Mouse (Mus musculus): Measurements from ENCODE around the gene Gatc. TPM values are rescaled to one million over a fixed set of nuclear protein-coding genes. Genes with fewer than 3 reads are reported as not detected.

Gatc gene
- total RNA-seq, 1 experiment, result 3.1 TPM

GRCm38 (mm10) chr5:115330955-115331354 lies 10.0 kb downstream of the Gatc start:
- Histone ChIP-seq H3K27ac (ENCODE audit: insufficient read depth, low read depth, low read length, poor library complexity, severe bottlenecking) (no peak overlapping the region), H3K4me3 (ENCODE audit: insufficient read depth in 1 of 2, low read depth in 1 of 2, low read length in 2 of 2, poor library complexity in 1 of 2, severe bottlenecking in 1 of 2) (no peak overlapping the region), H3K9ac (ENCODE audit: insufficient read depth, low read depth, low read length, poor library complexity, severe bottlenecking) (no peak overlapping the region), H3K4me1 (ENCODE audit: control insufficient read depth in 2 of 2, insufficient read depth in 2 of 2, low read length in 2 of 2, poor library complexity in 1 of 2) (peaks cover 0 to 2% of the 10 kb centered on the region in 2 experiments; a peak in 3 of 4 replicates), H3K9me3 (ENCODE audit: control insufficient read depth, insufficient read depth, low read depth, low read length) (no peaks in the 10 kb centered on the region), H3K36me3 (ENCODE audit: control insufficient read depth, insufficient read depth, low read length, poor library complexity, severe bottlenecking) (peaks cover 31% of the 10 kb centered on the region)
- in situ Hi-C loops (cut with MboI; ENCODE audit: low sequenced_read_pairs in 2 of 2, unreplicated experiment in 2 of 2), result no loop called here
- DNase-seq (ENCODE audit: low read depth, low spot score), result no peak
- TF ChIP-seq ZC3H11A (IDR thresholded peaks at IDR 0.05; ENCODE audit: borderline replicate concordance, low read depth, low read length) (no peak), ZNF384 (IDR thresholded peaks at IDR 0.05; ENCODE audit: low read depth, low read length) (no peak), HCFC1 (IDR thresholded peaks at IDR 0.05; ENCODE audit: borderline replicate concordance, insufficient read depth, low read length) (no peak), CHD2 (IDR thresholded peaks at IDR 0.05; ENCODE audit: low read depth, low read length) (no peak), MAFK (IDR thresholded peaks at IDR 0.05; ENCODE audit: insufficient read depth, low read depth, low read length) (no peak)

- H3K27ac ChIP-seq (ENCODE audit: insufficient read depth, low read depth, low read length, poor library complexity, severe bottlenecking), result peak overlapping the region; percentile 83; the same call in 1 of the 2 replicates
- no peak for DNase-seq (ENCODE audit: low read depth, low spot score)
- TF ChIP-seq HCFC1 (IDR thresholded peaks at IDR 0.05; ENCODE audit: borderline replicate concordance, insufficient read depth, low read length) (no peak), MAFK (IDR thresholded peaks at IDR 0.05; ENCODE audit: insufficient read depth, low read depth, low read length) (no peak), CHD2 (IDR thresholded peaks at IDR 0.05; ENCODE audit: low read depth, low read length) (no peak), ZC3H11A (IDR thresholded peaks at IDR 0.05; ENCODE audit: borderline replicate concordance, low read depth, low read length) (no peak), ZNF384 (IDR thresholded peaks at IDR 0.05; ENCODE audit: low read depth, low read length) (no peak)
These were observed 13.1 kb downstream of the Gatc start for GRCm38 (mm10) chr5:115327610-115328548.

GRCm38 (mm10) chr5:115326875-115327609 lies 13.9 kb downstream of the Gatc start, which contains the start of gene Srsf9:
Gene Srsf9, plus strand, starts transcription at chr5:115327177.
- no peaks in the 10 kb centered on the region for H3K9me3 ChIP-seq (ENCODE audit: control insufficient read depth, insufficient read depth, low read depth, low read length)
- H3K27ac ChIP-seq (ENCODE audit: insufficient read depth, low read depth, low read length, poor library complexity, severe bottlenecking), result peak within 1 kb of the TSS; percentile 83
- DNase-seq (ENCODE audit: low read depth, low spot score), result peak; percentile 88
- H3K4me1 ChIP-seq (ENCODE audit: control insufficient read depth in 2 of 2, insufficient read depth in 2 of 2, low read length in 2 of 2, poor library complexity in 1 of 2), result peaks cover 0 to 2% of the 10 kb centered on the region in 2 experiments; a peak in 3 of 4 replicates
- no peak for TF ChIP-seq CHD2 (IDR thresholded peaks at IDR 0.05; ENCODE audit: low read depth, low read length)
- no peak for TF ChIP-seq ZNF384 (IDR thresholded peaks at IDR 0.05; ENCODE audit: low read depth, low read length)
- no peak for TF ChIP-seq HCFC1 (IDR thresholded peaks at IDR 0.05; ENCODE audit: borderline replicate concordance, insufficient read depth, low read length)
- TF ChIP-seq ZC3H11A (IDR thresholded peaks at IDR 0.05; ENCODE audit: borderline replicate concordance, low read depth, low read length), result no peak
- TF ChIP-seq MAFK (IDR thresholded peaks at IDR 0.05; ENCODE audit: insufficient read depth, low read depth, low read length), result no peak
- in situ Hi-C loops (cut with MboI; ENCODE audit: low sequenced_read_pairs in 2 of 2, unreplicated experiment in 2 of 2), result no loop called here
- H3K9ac ChIP-seq (ENCODE audit: insufficient read depth, low read depth, low read length, poor library complexity, severe bottlenecking), result peak within 1 kb of the TSS; percentile 99
- peaks cover 16% of the 10 kb centered on the region for H3K36me3 ChIP-seq (ENCODE audit: control insufficient read depth, insufficient read depth, low read length, poor library complexity, severe bottlenecking)
- H3K4me3 ChIP-seq (ENCODE audit: insufficient read depth in 1 of 2, low read depth in 1 of 2, low read length in 2 of 2, poor library complexity in 1 of 2, severe bottlenecking in 1 of 2), result peak within 1 kb of the TSS; percentile 86 to 99

More at GRCm38 (mm10) chr5:115327610-115328548, 13.1 kb downstream of the Gatc start:
- peak overlapping the region; percentile 86 to 99 for H3K4me3 ChIP-seq (ENCODE audit: insufficient read depth in 1 of 2, low read depth in 1 of 2, low read length in 2 of 2, poor library complexity in 1 of 2, severe bottlenecking in 1 of 2)
- no peaks in the 10 kb centered on the region for H3K9me3 ChIP-seq (ENCODE audit: control insufficient read depth, insufficient read depth, low read depth, low read length)
- peaks cover 0 to 2% of the 10 kb centered on the region in 2 experiments; a peak in 3 of 4 replicates for H3K4me1 ChIP-seq (ENCODE audit: control insufficient read depth in 2 of 2, insufficient read depth in 2 of 2, low read length in 2 of 2, poor library complexity in 1 of 2)
- H3K36me3 ChIP-seq (ENCODE audit: control insufficient read depth, insufficient read depth, low read length, poor library complexity, severe bottlenecking), result peaks cover 21% of the 10 kb centered on the region
- H3K9ac ChIP-seq (ENCODE audit: insufficient read depth, low read depth, low read length, poor library complexity, severe bottlenecking), result peak overlapping the region; percentile 99
- in situ Hi-C loops (cut with MboI; ENCODE audit: low sequenced_read_pairs in 2 of 2, unreplicated experiment in 2 of 2), result no loop called here

- Histone ChIP-seq H3K27ac (ENCODE audit: insufficient read depth, low read depth, low read length, poor library complexity, severe bottlenecking) (peak overlapping the region; percentile 14; the same call in 1 of the 2 replicates), H3K36me3 (ENCODE audit: control insufficient read depth, insufficient read depth, low read length, poor library complexity, severe bottlenecking) (peaks cover 12% of the 10 kb centered on the region; the same call in 1 of the 2 replicates), H3K9ac (ENCODE audit: insufficient read depth, low read depth, low read length, poor library complexity, severe bottlenecking) (peak overlapping the region; percentile 68), H3K9me3 (ENCODE audit: control insufficient read depth, insufficient read depth, low read depth, low read length) (no peaks in the 10 kb centered on the region), H3K4me3 (ENCODE audit: insufficient read depth in 1 of 2, low read depth in 1 of 2, low read length in 2 of 2, poor library complexity in 1 of 2, severe bottlenecking in 1 of 2) (peak overlapping the region; percentile 86 to 99), H3K4me1 (ENCODE audit: control insufficient read depth in 2 of 2, insufficient read depth in 2 of 2, low read length in 2 of 2, poor library complexity in 1 of 2) (peaks cover 0 to 2% of the 10 kb centered on the region in 2 experiments; a peak in 3 of 4 replicates)
- TF ChIP-seq HCFC1 (IDR thresholded peaks at IDR 0.05; ENCODE audit: borderline replicate concordance, insufficient read depth, low read length) (no peak), MAFK (IDR thresholded peaks at IDR 0.05; ENCODE audit: insufficient read depth, low read depth, low read length) (no peak), CHD2 (IDR thresholded peaks at IDR 0.05; ENCODE audit: low read depth, low read length) (no peak), ZNF384 (IDR thresholded peaks at IDR 0.05; ENCODE audit: low read depth, low read length) (no peak), ZC3H11A (IDR thresholded peaks at IDR 0.05; ENCODE audit: borderline replicate concordance, low read depth, low read length) (no peak)
- DNase-seq (ENCODE audit: low read depth, low spot score), result no peak
- in situ Hi-C loops (cut with MboI; ENCODE audit: low sequenced_read_pairs in 2 of 2, unreplicated experiment in 2 of 2), result no loop called here
These were observed 14.6 kb downstream of the Gatc start for GRCm38 (mm10) chr5:115326256-115326831.

Measured in ES-E14 (cell line).